In genomic region chr15:93336925-93337761, GRCm38 (mm10) we compare ENCODE assay signal across 8 mouse cellular contexts. TPM values are rescaled to one million over a fixed set of nuclear protein-coding genes. Genes with fewer than 3 reads are reported as not detected.
A peak's percentile ranks its signal among the peaks of the same experiment; 100 is the strongest.
DNase-seq lines count a peak whose midpoint lies in the region; ATAC-seq and TF ChIP-seq lines count a peak whose summit lies in the region.

Gene Yaf2 (minus strand): TSS chr15:93336935.

- DNase-seq in CH12.LX (ENCODE audit: extremely low read depth) = peak; percentile 65
- DNase-seq in c-Kit-positive CD71-positive TER-119-negative erythroid progenitor cells, embryonic 14.5 days (ENCODE audit: low read depth) = peak; percentile 71
- DNase-seq in heart, postnatal 0 days (ENCODE audit: low spot score) = peak; percentile 87
- DNase-seq in kidney, postnatal 4 days = peak; percentile 87 to 93

- peaks cover 14% of the 10 kb centered on the region for H3K79me2 ChIP-seq in CH12.LX (replicated peaks; ENCODE audit: control insufficient read depth, extremely low read depth, insufficient read depth, poor library complexity, severe bottlenecking)

- H3K4me3 ChIP-seq in CH12.LX (replicated peaks in 1 of 3; ENCODE audit: low read depth in 2 of 3, low read length in 2 of 3, poor library complexity in 1 of 3) = peak within 1 kb of the TSS; percentile 69 to 84 (median 75)
- H3K4me3 ChIP-seq in forebrain, embryonic 12.5 days (replicated peaks) = peak within 1 kb of the TSS; percentile 82
- peak within 1 kb of the TSS; percentile 77 for H3K4me3 ChIP-seq in heart, postnatal 0 days (ENCODE audit: low read depth, low read length)
- peak within 1 kb of the TSS; percentile 93 for H3K4me3 ChIP-seq in liver, embryonic 16.5 days (ENCODE audit: low read depth, low read length)
- peak within 1 kb of the TSS; percentile 95 for H3K4me3 ChIP-seq in neural tube, embryonic 13.5 days
- peak within 1 kb of the TSS; percentile 97 for H3K4me3 ChIP-seq in testis, adult 2 months (ENCODE audit: control insufficient read depth, low read depth, low read length)

- no peaks in the 10 kb centered on the region for H3K27me3 ChIP-seq in CH12.LX (replicated peaks)
- no peaks in the 10 kb centered on the region; the same call in 1 of the 2 replicates for H3K27me3 ChIP-seq in forebrain, embryonic 12.5 days
- H3K27me3 ChIP-seq in heart, postnatal 0 days (ENCODE audit: control insufficient read depth, insufficient read depth, low read length) = no peaks in the 10 kb centered on the region
- H3K27me3 ChIP-seq in liver, embryonic 16.5 days (ENCODE audit: control insufficient read depth, insufficient read depth, low read depth, low read length) = no peaks in the 10 kb centered on the region
- no peaks in the 10 kb centered on the region for H3K27me3 ChIP-seq in neural tube, embryonic 13.5 days
- H3K27me3 ChIP-seq in testis, adult 2 months (ENCODE audit: control insufficient read depth, insufficient read depth, low read length) = no peaks in the 10 kb centered on the region

- H3K9me3 ChIP-seq in CH12.LX (replicated peaks; ENCODE audit: low read length) = no peaks in the 10 kb centered on the region
- H3K9me3 ChIP-seq in forebrain, embryonic 12.5 days = no peaks in the 10 kb centered on the region
- no peaks in the 10 kb centered on the region for H3K9me3 ChIP-seq in heart, postnatal 0 days (replicated peaks; ENCODE audit: control insufficient read depth, low read length)
- H3K9me3 ChIP-seq in liver, embryonic 16.5 days (replicated peaks; ENCODE audit: control insufficient read depth, low read length) = no peaks in the 10 kb centered on the region
- H3K9me3 ChIP-seq in neural tube, embryonic 13.5 days = no peaks in the 10 kb centered on the region

- WGBS in forebrain, embryonic 12.5 days = under 1% methylated on average over 52 of the region's 73 CpGs
- WGBS in heart, postnatal 0 days = 1% methylated on average over 59 of the region's 73 CpGs
- WGBS in liver, embryonic 16.5 days (ENCODE audit: insufficient replicate concordance) = under 1% methylated on average over 69 of the region's 73 CpGs
- WGBS in neural tube, embryonic 13.5 days = under 1% methylated on average over 71 of the region's 73 CpGs

- peak within 1 kb of the TSS; percentile 25; the same call in 1 of the 2 replicates for H3K27ac ChIP-seq in CH12.LX (ENCODE audit: insufficient read depth, low read depth)
- H3K27ac ChIP-seq in forebrain, embryonic 12.5 days = peak within 1 kb of the TSS; percentile 93
- H3K27ac ChIP-seq in heart, postnatal 0 days (ENCODE audit: low read depth) = peak within 1 kb of the TSS; percentile 93
- peak within 1 kb of the TSS; percentile 83 for H3K27ac ChIP-seq in liver, embryonic 16.5 days (ENCODE audit: low read length)
- H3K27ac ChIP-seq in neural tube, embryonic 13.5 days (replicated peaks) = peak within 1 kb of the TSS; percentile 96
- peak within 1 kb of the TSS; percentile 78 for H3K27ac ChIP-seq in testis, adult 2 months (ENCODE audit: control insufficient read depth, insufficient read depth, low read depth, low read length)

- TF ChIP-seq EP300 in CH12.LX (IDR thresholded peaks at IDR 0.05; ENCODE audit: low read length) = no peak
- no peak for TF ChIP-seq EP300 in heart, postnatal 0 days (IDR thresholded peaks at IDR 0.05; ENCODE audit: low read depth)

- peak within 1 kb of the TSS; percentile 85 for H3K4me2 ChIP-seq in CH12.LX (ENCODE audit: insufficient read depth, low read depth, poor library complexity, severe bottlenecking)
- H3K4me2 ChIP-seq in forebrain, embryonic 12.5 days = peak within 1 kb of the TSS; percentile 67
- H3K4me2 ChIP-seq in heart, postnatal 0 days (ENCODE audit: low read depth, low read length) = peak within 1 kb of the TSS; percentile 81
- H3K4me2 ChIP-seq in liver, embryonic 16.5 days (ENCODE audit: low read depth, low read length) = peak within 1 kb of the TSS; percentile 98
- peak within 1 kb of the TSS; percentile 78 for H3K4me2 ChIP-seq in neural tube, embryonic 13.5 days

- H3K4me1 ChIP-seq in CH12.LX (ENCODE audit: control insufficient read depth in 1 of 2, insufficient read depth in 2 of 2) = peaks cover 9 to 11% of the 10 kb centered on the region in 2 experiments
- H3K4me1 ChIP-seq in forebrain, embryonic 12.5 days = peaks cover 13% of the 10 kb centered on the region
- H3K4me1 ChIP-seq in heart, postnatal 0 days (ENCODE audit: control insufficient read depth, insufficient read depth) = 0 out of 2 replicates have a peak, but pooled peaks cover 6% of the 10 kb centered on the region
- peaks cover 2% of the 10 kb centered on the region for H3K4me1 ChIP-seq in liver, embryonic 16.5 days (ENCODE audit: control insufficient read depth, low read depth, low read length)
- peaks cover 27% of the 10 kb centered on the region for H3K4me1 ChIP-seq in neural tube, embryonic 13.5 days (replicated peaks)
- peaks cover 6% of the 10 kb centered on the region for H3K4me1 ChIP-seq in testis, adult 2 months (ENCODE audit: control insufficient read depth, insufficient read depth, low read length)

- H3K36me3 ChIP-seq in CH12.LX (replicated peaks in 1 of 2; ENCODE audit: control insufficient read depth in 1 of 2, insufficient read depth in 1 of 2, low read length in 1 of 2) = peaks cover 9 to 11% of the 10 kb centered on the region in 2 experiments
- peaks cover 8% of the 10 kb centered on the region for H3K36me3 ChIP-seq in forebrain, embryonic 12.5 days (replicated peaks)
- H3K36me3 ChIP-seq in heart, postnatal 0 days (replicated peaks; ENCODE audit: control insufficient read depth, insufficient read depth, low read length) = no peaks in the 10 kb centered on the region
- no peaks in the 10 kb centered on the region for H3K36me3 ChIP-seq in liver, embryonic 16.5 days (ENCODE audit: control insufficient read depth, insufficient read depth)
- peaks cover 7% of the 10 kb centered on the region; the same call in 1 of the 2 replicates for H3K36me3 ChIP-seq in neural tube, embryonic 13.5 days
- H3K36me3 ChIP-seq in testis, adult 2 months (ENCODE audit: control insufficient read depth, insufficient read depth, low read length) = no peaks in the 10 kb centered on the region

- TF ChIP-seq CTCF in CH12.LX (conservative IDR thresholded peaks at IDR 0.05 in 1 of 2, IDR thresholded peaks at IDR 0.05 in 1 of 2; ENCODE audit: low read depth in 2 of 2, low read length in 2 of 2) = no peak
- no peak for TF ChIP-seq CTCF in heart, postnatal 0 days (IDR thresholded peaks at IDR 0.05; ENCODE audit: low read depth)
- no peak for TF ChIP-seq CTCF in testis, adult 2 months (IDR thresholded peaks at IDR 0.05; ENCODE audit: control insufficient read depth, insufficient read depth, insufficient replicate concordance, low read depth, low read length)

- TF ChIP-seq POLR2A in CH12.LX (IDR thresholded peaks at IDR 0.05; ENCODE audit: low read depth, low read length) = peak; percentile 51; the same call in 1 of the 2 replicates
- no peak for TF ChIP-seq POLR2A in testis, adult 2 months (IDR thresholded peaks at IDR 0.05; ENCODE audit: control insufficient read depth, low read depth, low read length)

- in situ Hi-C loops in CH12.LX (cut with MboI; ENCODE audit: low pct_ligation_motif_present, low pct_unique_long_range_greater_than_20kb, low sequenced_read_pairs) = no loop called here

- ATAC-seq in forebrain, embryonic 12.5 days (ENCODE audit: low FRiP score) = peak; percentile 94
- peak; percentile 90 for ATAC-seq in heart, postnatal 0 days (ENCODE audit: insufficient read depth, low read depth)
- peak; percentile 96 for ATAC-seq in liver, embryonic 16.5 days (ENCODE audit: low read depth)
- ATAC-seq in neural tube, embryonic 13.5 days (ENCODE audit: low read depth) = peak; percentile 93

- dilution Hi-C loops in CH12.LX (cut with MboI; ENCODE audit: extremely low pct_ligation_motif_present, extremely low pct_unique_long_range_greater_than_20kb, low sequenced_read_pairs) = no loop called here

- no peak for TF ChIP-seq RAD21 in CH12.LX (IDR thresholded peaks at IDR 0.05; ENCODE audit: low read depth, low read length)

- H3K9ac ChIP-seq in CH12.LX (ENCODE audit: insufficient read depth, low read depth) = peak within 1 kb of the TSS; percentile 94
- peak within 1 kb of the TSS; percentile 89 for H3K9ac ChIP-seq in forebrain, embryonic 12.5 days
- peak within 1 kb of the TSS; percentile 79 for H3K9ac ChIP-seq in heart, postnatal 0 days (replicated peaks; ENCODE audit: low read depth, low read length)
- peak within 1 kb of the TSS; percentile 91 for H3K9ac ChIP-seq in liver, embryonic 16.5 days (ENCODE audit: low read depth, low read length)
- H3K9ac ChIP-seq in neural tube, embryonic 13.5 days = peak within 1 kb of the TSS; percentile 96

TF ChIP-seq in CH12.LX, 34 proteins besides CTCF, POLR2A, EP300 and RAD21:
- TF ChIP-seq KAT2A (IDR thresholded peaks at IDR 0.05; ENCODE audit: insufficient replicate concordance, low read length) (no peak), USF1 (IDR thresholded peaks at IDR 0.05; ENCODE audit: low read depth, low read length) (peak; percentile 91), BHLHE40 (IDR thresholded peaks at IDR 0.05; ENCODE audit: low read depth, low read length) (peak; percentile 75), ELF1 (IDR thresholded peaks at IDR 0.05; ENCODE audit: low read depth, low read length) (no peak), CHD1 (IDR thresholded peaks at IDR 0.05; ENCODE audit: low read depth, low read length) (no peak), ZMIZ1 (IDR thresholded peaks at IDR 0.05; ENCODE audit: low read depth, low read length) (peak; percentile 72; the same call in 1 of the 2 replicates), MYC (IDR thresholded peaks at IDR 0.05; ENCODE audit: low read depth, low read length) (no peak), MXI1 (IDR thresholded peaks at IDR 0.05; ENCODE audit: low read depth, low read length) (no peak; the same call in 1 of the 2 replicates), SIN3A (IDR thresholded peaks at IDR 0.05; ENCODE audit: low read length) (peak; percentile 17), ZKSCAN1 (IDR thresholded peaks at IDR 0.05; ENCODE audit: borderline replicate concordance, low read depth, low read length) (no peak), NRF1 (IDR thresholded peaks at IDR 0.05; ENCODE audit: low read depth, low read length) (peak; percentile 58), MAX (IDR thresholded peaks at IDR 0.05; ENCODE audit: low read length) (peak; percentile 80), USF2 (conservative IDR thresholded peaks at IDR 0.05; ENCODE audit: low read depth, low read length) (peak; percentile 73)

RNA-seq across cellular contexts. Expression of gene Yaf2, which starts in this region (rescaled TPM):
- total RNA-seq in CH12.LX (2012; rRNA removed) = 32.7 and 33.7 TPM in 2 replicates
- total RNA-seq in CH12.LX (2014; rRNA removed) = 78.4 and 84.8 TPM in 2 replicates
- 40.9 and 46.2 TPM in 2 replicates for polyA plus RNA-seq in CH12.LX (2012; ENCODE audit: insufficient read length, low read depth)
- polyA plus RNA-seq in forebrain, embryonic 12.5 days (2016; fragmentation: Nextera tagmentation; extraction: Ambion mirVana) = 91.1 and 93.1 TPM in 2 replicates
- 46.0 and 47.1 TPM in 2 replicates for total RNA-seq in heart, postnatal 0 days (2014; rRNA removed; ENCODE audit: low replicate concordance)
- polyA plus RNA-seq in heart, postnatal 0 days (2015; fragmentation: Nextera tagmentation; extraction: Ambion mirVana) = 66.3 and 68.5 TPM in 2 replicates
- 11.9 and 12.9 TPM in 2 replicates for polyA plus RNA-seq in liver, embryonic 16.5 days (2015; fragmentation: Nextera tagmentation; extraction: Ambion mirVana)
- polyA plus RNA-seq in neural tube, embryonic 13.5 days (2015; fragmentation: Nextera tagmentation; extraction: Ambion mirVana) = 131 and 133 TPM in 2 replicates
- polyA plus RNA-seq in testis, adult 2 months (2012; rRNA removed) = 8.7 and 10.3 TPM in 2 replicates

Comparison
In these comparisons a context has a peak if more than half of its experiments do, and no peak if none do; other contexts are left out.
1. Peak in every context shown above with its lines: DNase-seq, ATAC-seq, H3K4me3 ChIP-seq and H3K27ac ChIP-seq.
2. H3K27ac ChIP-seq: peak in every context shown above with its lines; median percentile 96 in neural tube, embryonic 13.5 days; 93 in forebrain, embryonic 12.5 days; 93 in heart, postnatal 0 days; 83 in liver, embryonic 16.5 days; 78 in testis, adult 2 months; 25 in CH12.LX.